Mouse (Mus musculus): ENCODE measurements around the gene Shmt1.

GRCm38 (mm10) chr11:60811054-60811460 lies 461 bp downstream of the Shmt1 start:
- TF ChIP-seq EP300 (IDR thresholded peaks at IDR 0.05; ENCODE audit: low read depth): no peak
- TF ChIP-seq CTCF (IDR thresholded peaks at IDR 0.05; ENCODE audit: low read depth): no peak
